Mouse (Mus musculus): ENCODE measurements around the gene Cacna1g. TPM values are rescaled to one million over a fixed set of nuclear protein-coding genes. Genes with fewer than 3 reads are reported as not detected.

The Cacna1g gene
- polyA plus RNA-seq, 1 experiment from 2014 or later, result 10.3 TPM

GRCm38 (mm10) chr11:94495415-94495814 is 21.4 kb upstream of the Cacna1g start:
- Histone ChIP-seq H3K4me2 (replicated peaks; ENCODE audit: low read depth, low read length) (no peak overlapping the region), H3K27me3 (ENCODE audit: insufficient read depth, low read length) (peaks cover 4% of the 10 kb centered on the region; the same call in 1 of the 2 replicates), H3K36me3 (ENCODE audit: insufficient read depth, low read length) (peaks cover 4% of the 10 kb centered on the region; the same call in 1 of the 2 replicates), H3K4me3 (ENCODE audit: low read length) (no peak overlapping the region), H3K27ac (ENCODE audit: low read length) (no peak overlapping the region), H3K9ac (replicated peaks; ENCODE audit: low read length) (no peak overlapping the region; the same call in 1 of the 2 replicates), H3K9me3 (ENCODE audit: low read length) (no peaks in the 10 kb centered on the region), H3K4me1 (ENCODE audit: insufficient read depth, low read length) (peaks cover 60% of the 10 kb centered on the region)
- WGBS, result 78% methylated on average over 3 of the region's 3 CpGs
- no peak for ATAC-seq (ENCODE audit: low FRiP score, low TSS enrichment)

- WGBS, result 68% methylated on average over 7 of the region's 7 CpGs
- Histone ChIP-seq H3K4me2 (replicated peaks; ENCODE audit: low read depth, low read length) (peak overlapping the region; percentile 77), H3K36me3 (ENCODE audit: insufficient read depth, low read length) (peaks cover 4% of the 10 kb centered on the region; the same call in 1 of the 2 replicates), H3K9me3 (ENCODE audit: low read length) (no peaks in the 10 kb centered on the region), H3K9ac (replicated peaks; ENCODE audit: low read length) (peak overlapping the region; percentile 70), H3K4me3 (ENCODE audit: low read length) (peak overlapping the region; percentile 50), H3K4me1 (ENCODE audit: insufficient read depth, low read length) (peaks cover 35% of the 10 kb centered on the region), H3K27ac (ENCODE audit: low read length) (no peak overlapping the region), H3K27me3 (ENCODE audit: insufficient read depth, low read length) (peaks cover 4% of the 10 kb centered on the region; the same call in 1 of the 2 replicates)
- ATAC-seq (ENCODE audit: low FRiP score, low TSS enrichment), result no peak; the same call in 1 of the 2 replicates
Observed at GRCm38 (mm10) chr11:94491749-94492099, 17.7 kb upstream of the Cacna1g start.

GRCm38 (mm10) chr11:94491035-94491748 is 17.2 kb upstream of the Cacna1g start:
- Histone ChIP-seq H3K27me3 (ENCODE audit: insufficient read depth, low read length) (peaks cover 4% of the 10 kb centered on the region; the same call in 1 of the 2 replicates), H3K9me3 (ENCODE audit: low read length) (no peaks in the 10 kb centered on the region), H3K4me1 (ENCODE audit: insufficient read depth, low read length) (peaks cover 30% of the 10 kb centered on the region), H3K4me3 (ENCODE audit: low read length) (peak overlapping the region; percentile 50), H3K4me2 (replicated peaks; ENCODE audit: low read depth, low read length) (peak overlapping the region; percentile 77), H3K27ac (ENCODE audit: low read length) (no peak overlapping the region), H3K36me3 (ENCODE audit: insufficient read depth, low read length) (peaks cover 4% of the 10 kb centered on the region; the same call in 1 of the 2 replicates), H3K9ac (replicated peaks; ENCODE audit: low read length) (peak overlapping the region; percentile 70)
- WGBS, result 7% methylated on average over 55 of the region's 55 CpGs
- ATAC-seq (ENCODE audit: low FRiP score, low TSS enrichment), result peak; percentile 72

- Histone ChIP-seq H3K27ac (ENCODE audit: low read length) (0 out of 2 replicates have a peak overlapping the region, but pooled peaks have one; percentile 28), H3K9me3 (ENCODE audit: low read length) (no peaks in the 10 kb centered on the region), H3K4me3 (ENCODE audit: low read length) (no peak overlapping the region), H3K27me3 (ENCODE audit: insufficient read depth, low read length) (peaks cover 4% of the 10 kb centered on the region; the same call in 1 of the 2 replicates), H3K4me2 (replicated peaks; ENCODE audit: low read depth, low read length) (no peak overlapping the region), H3K36me3 (ENCODE audit: insufficient read depth, low read length) (no peaks in the 10 kb centered on the region), H3K9ac (replicated peaks; ENCODE audit: low read length) (no peak overlapping the region), H3K4me1 (ENCODE audit: insufficient read depth, low read length) (peaks cover 24% of the 10 kb centered on the region)
- WGBS, result 41% methylated on average over 4 of the region's 4 CpGs
- no peak for ATAC-seq (ENCODE audit: low FRiP score, low TSS enrichment)
Observed at GRCm38 (mm10) chr11:94489745-94490144, 15.7 kb upstream of the Cacna1g start.

GRCm38 (mm10) chr11:94488767-94489533 is 15.0 kb upstream of the Cacna1g start:
- Histone ChIP-seq H3K27me3 (ENCODE audit: insufficient read depth, low read length) (peaks cover 4% of the 10 kb centered on the region; the same call in 1 of the 2 replicates), H3K9me3 (ENCODE audit: low read length) (no peaks in the 10 kb centered on the region), H3K27ac (ENCODE audit: low read length) (no peak overlapping the region), H3K4me1 (ENCODE audit: insufficient read depth, low read length) (peaks cover 24% of the 10 kb centered on the region), H3K36me3 (ENCODE audit: insufficient read depth, low read length) (no peaks in the 10 kb centered on the region), H3K4me3 (ENCODE audit: low read length) (no peak overlapping the region), H3K9ac (replicated peaks; ENCODE audit: low read length) (no peak overlapping the region), H3K4me2 (replicated peaks; ENCODE audit: low read depth, low read length) (no peak overlapping the region)
- no peak for ATAC-seq (ENCODE audit: low FRiP score, low TSS enrichment)
- 87% methylated on average over 11 of the region's 11 CpGs for WGBS

GRCm38 (mm10) chr11:94486001-94486400 is 12.0 kb upstream of the Cacna1g start, which contains the start of gene Spata20:
Spata20 (minus strand) TSS chr11:94486179.
- WGBS, result 5% methylated on average over 24 of the region's 24 CpGs
- Histone ChIP-seq H3K9me3 (ENCODE audit: low read length) (no peaks in the 10 kb centered on the region), H3K27me3 (ENCODE audit: insufficient read depth, low read length) (no peaks in the 10 kb centered on the region; the same call in 1 of the 2 replicates), H3K4me3 (ENCODE audit: low read length) (no peak within 1 kb of the TSS), H3K9ac (replicated peaks; ENCODE audit: low read length) (0 out of 2 replicates have a peak within 1 kb of the TSS, but pooled peaks have one; percentile 12), H3K27ac (ENCODE audit: low read length) (no peak within 1 kb of the TSS), H3K4me2 (replicated peaks; ENCODE audit: low read depth, low read length) (peak within 1 kb of the TSS; percentile 41), H3K36me3 (ENCODE audit: insufficient read depth, low read length) (no peaks in the 10 kb centered on the region), H3K4me1 (ENCODE audit: insufficient read depth, low read length) (peaks cover 13% of the 10 kb centered on the region)
- ATAC-seq (ENCODE audit: low FRiP score, low TSS enrichment), result peak; percentile 74

- H3K4me3 ChIP-seq (ENCODE audit: low read length), result no peak overlapping the region
- H3K27me3 ChIP-seq (ENCODE audit: insufficient read depth, low read length), result no peaks in the 10 kb centered on the region; the same call in 1 of the 2 replicates
- H3K9ac ChIP-seq (replicated peaks; ENCODE audit: low read length), result no peak overlapping the region
- no peaks in the 10 kb centered on the region for H3K9me3 ChIP-seq (ENCODE audit: low read length)
- no peak overlapping the region for H3K4me2 ChIP-seq (replicated peaks; ENCODE audit: low read depth, low read length)
- ATAC-seq (ENCODE audit: low FRiP score, low TSS enrichment), result no peak
- WGBS, result 67% methylated on average over 5 of the region's 5 CpGs
- H3K27ac ChIP-seq (ENCODE audit: low read length), result no peak overlapping the region
- H3K36me3 ChIP-seq (ENCODE audit: insufficient read depth, low read length), result no peaks in the 10 kb centered on the region
- peaks cover 10% of the 10 kb centered on the region for H3K4me1 ChIP-seq (ENCODE audit: insufficient read depth, low read length)
Observed at GRCm38 (mm10) chr11:94485223-94485622, 11.2 kb upstream of the Cacna1g start.

- Histone ChIP-seq H3K9ac (replicated peaks; ENCODE audit: low read length) (no peak overlapping the region), H3K27ac (ENCODE audit: low read length) (no peak overlapping the region), H3K27me3 (ENCODE audit: insufficient read depth, low read length) (no peaks in the 10 kb centered on the region; the same call in 1 of the 2 replicates), H3K36me3 (ENCODE audit: insufficient read depth, low read length) (no peaks in the 10 kb centered on the region), H3K9me3 (ENCODE audit: low read length) (no peaks in the 10 kb centered on the region), H3K4me3 (ENCODE audit: low read length) (no peak overlapping the region), H3K4me2 (replicated peaks; ENCODE audit: low read depth, low read length) (no peak overlapping the region), H3K4me1 (ENCODE audit: insufficient read depth, low read length) (peaks cover 5% of the 10 kb centered on the region)
- 85% methylated on average over 9 of the region's 9 CpGs for WGBS
- ATAC-seq (ENCODE audit: low FRiP score, low TSS enrichment), result no peak
Observed at GRCm38 (mm10) chr11:94484636-94485035, 10.6 kb upstream of the Cacna1g start.

GRCm38 (mm10) chr11:94483921-94484320 is 9.9 kb upstream of the Cacna1g start:
- ATAC-seq (ENCODE audit: low FRiP score, low TSS enrichment), result no peak
- no peak overlapping the region for H3K9ac ChIP-seq (replicated peaks; ENCODE audit: low read length)
- H3K4me3 ChIP-seq (ENCODE audit: low read length), result no peak overlapping the region
- H3K27me3 ChIP-seq (ENCODE audit: insufficient read depth, low read length), result no peaks in the 10 kb centered on the region; the same call in 1 of the 2 replicates
- no peak overlapping the region for H3K4me2 ChIP-seq (replicated peaks; ENCODE audit: low read depth, low read length)
- WGBS, result 66% methylated on average over 14 of the region's 14 CpGs
- H3K27ac ChIP-seq (ENCODE audit: low read length), result no peak overlapping the region
- no peaks in the 10 kb centered on the region for H3K4me1 ChIP-seq (ENCODE audit: insufficient read depth, low read length)
- H3K9me3 ChIP-seq (ENCODE audit: low read length), result no peaks in the 10 kb centered on the region
- no peaks in the 10 kb centered on the region for H3K36me3 ChIP-seq (ENCODE audit: insufficient read depth, low read length)

All from kidney, embryonic 16.5 days (tissue).